Mouse (Mus musculus): ENCODE data around the gene Hs3st3b1. TPM values are rescaled to one million over a fixed set of nuclear protein-coding genes. Genes with fewer than 3 reads are reported as not detected.
A peak's percentile ranks its signal among the peaks of the same experiment; 100 is the strongest.

Gene Hs3st3b1
- polyA plus RNA-seq, 1 experiment from 2014 or later, result 10.9 TPM

GRCm38 (mm10) chr11:63906552-63907353, 15.3 kb downstream of the Hs3st3b1 start:
- no peak for DNase-seq (ENCODE audit: low spot score)
- WGBS, result 82% methylated on average over 9 of the region's 9 CpGs
- no peak overlapping the region for H3K27ac ChIP-seq (replicated peaks; ENCODE audit: low read depth, low read length)
- no peak overlapping the region for H3K4me2 ChIP-seq (ENCODE audit: low read depth, low read length)
- H3K4me3 ChIP-seq (ENCODE audit: low read depth, low read length), result no peak overlapping the region
- ATAC-seq (ENCODE audit: low read depth), result no peak
- H3K9me3 ChIP-seq (ENCODE audit: control insufficient read depth, low read length), result no peaks in the 10 kb centered on the region
- no peak overlapping the region for H3K9ac ChIP-seq (ENCODE audit: low read depth, low read length)
- no peaks in the 10 kb centered on the region for H3K36me3 ChIP-seq (ENCODE audit: control insufficient read depth, insufficient read depth, low read length)
- H3K27me3 ChIP-seq (replicated peaks; ENCODE audit: control insufficient read depth, insufficient read depth, low read length), result no peaks in the 10 kb centered on the region
- H3K4me1 ChIP-seq (ENCODE audit: control insufficient read depth, insufficient read depth, low read length), result no peaks in the 10 kb centered on the region; the same call in 1 of the 2 replicates

GRCm38 (mm10) chr11:63904787-63905186, 17.3 kb downstream of the Hs3st3b1 start:
- H3K27ac ChIP-seq (replicated peaks; ENCODE audit: low read depth, low read length), result no peak overlapping the region
- H3K27me3 ChIP-seq (replicated peaks; ENCODE audit: control insufficient read depth, insufficient read depth, low read length), result no peaks in the 10 kb centered on the region
- ATAC-seq (ENCODE audit: low read depth) (no peak), DNase-seq (ENCODE audit: low spot score) (no peak)
- H3K4me1 ChIP-seq (ENCODE audit: control insufficient read depth, insufficient read depth, low read length), result no peaks in the 10 kb centered on the region; the same call in 1 of the 2 replicates
- WGBS, result 49% methylated on average over 4 of the region's 4 CpGs
- no peaks in the 10 kb centered on the region for H3K36me3 ChIP-seq (ENCODE audit: control insufficient read depth, insufficient read depth, low read length)
- H3K4me3 ChIP-seq (ENCODE audit: low read depth, low read length), result no peak overlapping the region
- H3K9me3 ChIP-seq (ENCODE audit: control insufficient read depth, low read length), result no peaks in the 10 kb centered on the region
- H3K4me2 ChIP-seq (ENCODE audit: low read depth, low read length), result no peak overlapping the region
- no peak overlapping the region for H3K9ac ChIP-seq (ENCODE audit: low read depth, low read length)

- 30% methylated on average over 9 of the region's 9 CpGs for WGBS
- H3K27ac ChIP-seq (replicated peaks; ENCODE audit: low read depth, low read length), result no peak overlapping the region
- ATAC-seq (ENCODE audit: low read depth), result peak; percentile 63
These were observed 23.5 kb downstream of the Hs3st3b1 start for GRCm38 (mm10) chr11:63898509-63899168.

GRCm38 (mm10) chr11:63897856-63898508, 24.1 kb downstream of the Hs3st3b1 start:
- H3K27me3 ChIP-seq (replicated peaks; ENCODE audit: control insufficient read depth, insufficient read depth, low read length), result no peaks in the 10 kb centered on the region
- no peaks in the 10 kb centered on the region; the same call in 1 of the 2 replicates for H3K4me1 ChIP-seq (ENCODE audit: control insufficient read depth, insufficient read depth, low read length)
- H3K4me3 ChIP-seq (ENCODE audit: low read depth, low read length), result no peak overlapping the region
- H3K4me2 ChIP-seq (ENCODE audit: low read depth, low read length), result no peak overlapping the region
- no peak overlapping the region for H3K9ac ChIP-seq (ENCODE audit: low read depth, low read length)
- no peak overlapping the region for H3K27ac ChIP-seq (replicated peaks; ENCODE audit: low read depth, low read length)
- no peaks in the 10 kb centered on the region for H3K9me3 ChIP-seq (ENCODE audit: control insufficient read depth, low read length)
- WGBS, result 69% methylated on average over 13 of the region's 13 CpGs
- DNase-seq (ENCODE audit: low spot score), result no peak
- ATAC-seq (ENCODE audit: low read depth), result peak; percentile 33; the same call in 1 of the 2 replicates
- H3K36me3 ChIP-seq (ENCODE audit: control insufficient read depth, insufficient read depth, low read length), result no peaks in the 10 kb centered on the region

More at GRCm38 (mm10) chr11:63898509-63899168, 23.5 kb downstream of the Hs3st3b1 start:
- Histone ChIP-seq H3K4me1 (ENCODE audit: control insufficient read depth, insufficient read depth, low read length) (no peaks in the 10 kb centered on the region; the same call in 1 of the 2 replicates), H3K4me3 (ENCODE audit: low read depth, low read length) (no peak overlapping the region), H3K36me3 (ENCODE audit: control insufficient read depth, insufficient read depth, low read length) (no peaks in the 10 kb centered on the region), H3K9ac (ENCODE audit: low read depth, low read length) (no peak overlapping the region), H3K27me3 (replicated peaks; ENCODE audit: control insufficient read depth, insufficient read depth, low read length) (no peaks in the 10 kb centered on the region), H3K9me3 (ENCODE audit: control insufficient read depth, low read length) (no peaks in the 10 kb centered on the region), H3K4me2 (ENCODE audit: low read depth, low read length) (no peak overlapping the region)
- DNase-seq (ENCODE audit: low spot score), result no peak

- H3K9me3 ChIP-seq (ENCODE audit: control insufficient read depth, low read length), result no peaks in the 10 kb centered on the region
These were observed 25.1 kb downstream of the Hs3st3b1 start for GRCm38 (mm10) chr11:63897011-63897410.

GRCm38 (mm10) chr11:63894188-63894587, 27.9 kb downstream of the Hs3st3b1 start:
- no peak for ATAC-seq (ENCODE audit: low read depth)
- Histone ChIP-seq H3K4me1 (ENCODE audit: control insufficient read depth, insufficient read depth, low read length) (no peaks in the 10 kb centered on the region; the same call in 1 of the 2 replicates), H3K9me3 (ENCODE audit: control insufficient read depth, low read length) (no peaks in the 10 kb centered on the region), H3K27ac (replicated peaks; ENCODE audit: low read depth, low read length) (no peak overlapping the region), H3K36me3 (ENCODE audit: control insufficient read depth, insufficient read depth, low read length) (no peaks in the 10 kb centered on the region), H3K9ac (ENCODE audit: low read depth, low read length) (no peak overlapping the region), H3K4me3 (ENCODE audit: low read depth, low read length) (no peak overlapping the region), H3K27me3 (replicated peaks; ENCODE audit: control insufficient read depth, insufficient read depth, low read length) (no peaks in the 10 kb centered on the region; the same call in 1 of the 2 replicates), H3K4me2 (ENCODE audit: low read depth, low read length) (no peak overlapping the region)
- DNase-seq (ENCODE audit: low spot score), result no peak
- WGBS, result 62% methylated on average over 6 of the region's 6 CpGs

More at GRCm38 (mm10) chr11:63897011-63897410, 25.1 kb downstream of the Hs3st3b1 start:
- 76% methylated on average over 2 of the region's 2 CpGs for WGBS
- H3K27me3 ChIP-seq (replicated peaks; ENCODE audit: control insufficient read depth, insufficient read depth, low read length), result no peaks in the 10 kb centered on the region
- DNase-seq (ENCODE audit: low spot score), result no peak
- no peaks in the 10 kb centered on the region; the same call in 1 of the 2 replicates for H3K4me1 ChIP-seq (ENCODE audit: control insufficient read depth, insufficient read depth, low read length)
- no peak overlapping the region for H3K9ac ChIP-seq (ENCODE audit: low read depth, low read length)
- H3K27ac ChIP-seq (replicated peaks; ENCODE audit: low read depth, low read length), result no peak overlapping the region
- no peaks in the 10 kb centered on the region for H3K36me3 ChIP-seq (ENCODE audit: control insufficient read depth, insufficient read depth, low read length)
- no peak for ATAC-seq (ENCODE audit: low read depth)
- H3K4me3 ChIP-seq (ENCODE audit: low read depth, low read length), result no peak overlapping the region
- H3K4me2 ChIP-seq (ENCODE audit: low read depth, low read length), result no peak overlapping the region

- no peaks in the 10 kb centered on the region; the same call in 1 of the 2 replicates for H3K27me3 ChIP-seq (replicated peaks; ENCODE audit: control insufficient read depth, insufficient read depth, low read length)
- 0 out of 2 replicates have a peak, but pooled peaks cover 2% of the 10 kb centered on the region for H3K36me3 ChIP-seq (ENCODE audit: control insufficient read depth, insufficient read depth, low read length)
- no peak overlapping the region for H3K4me3 ChIP-seq (ENCODE audit: low read depth, low read length)
- DNase-seq (ENCODE audit: low spot score) (no peak), ATAC-seq (ENCODE audit: low read depth) (no peak)
- H3K4me1 ChIP-seq (ENCODE audit: control insufficient read depth, insufficient read depth, low read length), result no peaks in the 10 kb centered on the region; the same call in 1 of the 2 replicates
- H3K9ac ChIP-seq (ENCODE audit: low read depth, low read length), result no peak overlapping the region
- 78% methylated on average over 6 of the region's 6 CpGs for WGBS
- H3K9me3 ChIP-seq (ENCODE audit: control insufficient read depth, low read length), result no peaks in the 10 kb centered on the region
- no peak overlapping the region for H3K4me2 ChIP-seq (ENCODE audit: low read depth, low read length)
- no peak overlapping the region for H3K27ac ChIP-seq (replicated peaks; ENCODE audit: low read depth, low read length)
These were observed 28.5 kb downstream of the Hs3st3b1 start for GRCm38 (mm10) chr11:63893557-63893956.

- Histone ChIP-seq H3K27me3 (replicated peaks; ENCODE audit: control insufficient read depth, insufficient read depth, low read length) (no peaks in the 10 kb centered on the region; the same call in 1 of the 2 replicates), H3K9me3 (ENCODE audit: control insufficient read depth, low read length) (no peaks in the 10 kb centered on the region), H3K9ac (ENCODE audit: low read depth, low read length) (no peak overlapping the region), H3K27ac (replicated peaks; ENCODE audit: low read depth, low read length) (no peak overlapping the region), H3K36me3 (ENCODE audit: control insufficient read depth, insufficient read depth, low read length) (0 out of 2 replicates have a peak, but pooled peaks cover 3% of the 10 kb centered on the region), H3K4me2 (ENCODE audit: low read depth, low read length) (no peak overlapping the region), H3K4me3 (ENCODE audit: low read depth, low read length) (no peak overlapping the region), H3K4me1 (ENCODE audit: control insufficient read depth, insufficient read depth, low read length) (no peaks in the 10 kb centered on the region; the same call in 1 of the 2 replicates)
- no peak for DNase-seq (ENCODE audit: low spot score)
- 28% methylated on average over 7 of the region's 7 CpGs for WGBS
- 0 out of 2 replicates have a peak, but pooled peaks have one; percentile 15 for ATAC-seq (ENCODE audit: low read depth)
These were observed 30.5 kb downstream of the Hs3st3b1 start for GRCm38 (mm10) chr11:63891479-63892020.
